Mouse (Mus musculus) adrenal gland, adult 8-10 months (tissue): Measurements from ENCODE around the gene Tspan1. TPM values are rescaled to one million over a fixed set of nuclear protein-coding genes. Genes with fewer than 3 reads are reported as not detected.

Experiments used
- DNase-seq: peaks from one replicate; pipeline ENCODE4 v3.0.0; 2022
- total RNA-seq, 4 experiments: library from RNA; stranded (reverse); gene quantifications; 2 replicates each; pipeline ENCODE4 v1.2.4; 2022

Tspan1 gene
- total RNA-seq, 4 experiments from 2014 or later, result not detected

DNA sequence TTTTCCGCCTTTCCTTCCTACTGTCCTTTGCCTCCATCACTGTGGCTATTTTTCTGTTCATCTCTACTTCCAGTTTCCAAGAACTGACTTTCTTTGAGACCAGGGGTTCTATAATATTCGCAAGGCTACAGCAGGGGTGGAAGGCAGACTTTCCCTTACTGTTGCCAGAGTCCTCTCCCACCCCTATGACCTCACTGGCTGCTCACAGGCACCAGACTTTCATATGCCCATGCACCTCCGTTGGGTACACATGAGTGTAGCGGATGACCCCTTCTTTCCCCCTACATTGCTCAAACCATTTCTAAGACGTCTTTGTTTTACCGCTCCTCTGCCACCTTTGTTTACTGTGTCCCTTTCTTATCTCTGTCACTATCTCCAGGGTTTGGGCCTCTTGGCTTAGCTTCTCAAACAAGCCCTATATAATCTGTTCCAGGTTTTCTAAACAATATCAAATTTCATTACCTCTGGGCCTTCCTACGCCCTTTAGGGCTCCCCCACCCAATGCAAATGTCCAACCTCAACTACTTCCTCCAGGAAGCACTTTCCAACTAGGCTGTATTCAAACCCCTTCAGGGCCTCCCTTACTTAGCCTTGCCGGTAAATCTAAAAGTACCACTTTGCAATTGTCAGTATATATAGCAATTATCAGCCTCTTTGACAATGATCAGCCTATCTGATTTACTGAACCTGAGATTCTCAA, 1.5 kb downstream of the Tspan1 start:
- DNase-seq, result no peak

- DNase-seq, result no peak
These were observed 2.4 kb downstream of the Tspan1 start for GRCm38 (mm10) chr4:116164759-116165554.

GRCm38 (mm10) chr4:116162142-116162541, 5.3 kb downstream of the Tspan1 start:
- no peak for DNase-seq

- no peak for DNase-seq
These were observed 6.6 kb downstream of the Tspan1 start for GRCm38 (mm10) chr4:116160769-116161168.

DNA sequence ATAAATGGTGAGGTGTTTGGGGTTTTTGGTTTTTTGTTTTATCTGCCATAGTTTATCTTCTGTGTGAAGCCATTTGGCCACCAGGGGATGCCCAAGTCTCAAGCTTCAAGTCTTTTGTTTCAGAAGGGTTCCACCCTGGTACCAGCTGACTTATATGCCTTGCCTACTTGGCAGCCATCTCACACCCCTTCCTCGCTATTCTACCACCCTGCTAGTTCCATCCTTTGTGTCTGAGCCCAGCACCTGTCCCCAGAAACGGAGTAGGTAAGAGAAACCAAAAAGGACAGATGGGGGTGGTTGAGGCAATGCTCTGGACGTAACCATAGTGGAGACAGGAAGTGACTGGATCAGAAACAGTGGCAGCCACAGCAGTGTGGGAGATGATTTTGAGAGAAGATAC, 7.5 kb downstream of the Tspan1 start:
- DNase-seq, result no peak

DNA sequence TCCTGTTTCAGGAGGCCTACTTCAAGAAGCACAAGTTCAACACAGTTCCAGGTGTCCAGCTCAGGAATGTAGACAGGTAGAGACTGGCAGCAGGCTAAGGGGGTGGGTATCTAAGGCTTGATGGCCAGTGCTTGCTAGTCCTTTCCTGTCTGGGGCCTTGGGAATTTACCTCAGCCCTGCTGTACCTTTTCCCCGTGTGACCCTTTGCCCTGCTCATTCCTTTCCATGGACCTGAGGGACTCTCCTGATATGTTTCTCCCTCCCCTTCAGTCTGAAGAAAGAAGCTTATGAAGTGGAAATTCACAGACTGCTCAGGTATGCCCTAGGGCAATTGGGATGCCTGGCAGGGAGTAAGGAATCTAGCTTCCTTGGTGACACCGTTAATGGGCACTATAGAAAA, 9.5 kb downstream of the Tspan1 start:
- DNase-seq, result no peak

DNA sequence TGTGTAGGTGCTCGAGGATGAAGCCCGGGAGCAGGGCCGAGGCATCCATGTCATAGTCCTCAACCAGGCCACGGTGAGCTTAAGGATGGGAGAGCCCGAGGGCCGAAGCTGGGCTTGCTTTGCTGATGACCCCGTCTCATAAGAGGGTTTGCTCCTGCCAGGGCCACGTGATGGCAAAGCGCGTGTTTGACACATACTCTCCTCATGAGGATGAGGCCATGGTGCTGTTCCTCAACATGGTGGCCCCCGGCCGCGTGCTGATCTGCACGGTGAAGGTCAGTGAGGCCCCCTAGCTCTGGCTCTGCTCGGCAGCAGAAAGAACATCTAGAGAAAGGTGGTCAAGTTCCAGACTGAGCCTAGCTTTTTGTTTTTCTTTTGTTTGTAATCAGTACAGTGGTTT, 14.7 kb downstream of the Tspan1 start:
- no peak for DNase-seq

GRCm38 (mm10) chr4:116151238-116151637, 16.2 kb downstream of the Tspan1 start, which contains the start of gene Lurap1:
Gene Lurap1, minus strand, starts transcription at chr4:116151338.
- DNase-seq, result no peak

DNA sequence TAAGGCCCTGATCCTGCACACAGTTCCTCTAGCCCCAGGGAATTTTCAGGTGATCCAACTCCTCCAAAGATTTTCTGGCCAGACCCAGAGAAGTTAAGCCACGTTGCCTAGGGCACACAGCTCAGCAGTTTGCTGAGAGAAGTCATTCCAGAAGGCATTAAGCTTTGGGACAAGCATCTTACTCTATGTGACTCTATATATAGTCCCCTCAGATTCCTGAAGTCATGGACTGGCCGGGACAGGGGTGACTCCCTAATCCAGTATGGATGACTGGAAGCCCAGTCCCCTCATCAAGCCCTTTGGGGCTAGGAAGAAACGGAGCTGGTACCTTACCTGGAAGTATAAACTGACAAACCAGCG, 16.6 kb downstream of the Tspan1 start:
- DNase-seq, result no peak

DNA sequence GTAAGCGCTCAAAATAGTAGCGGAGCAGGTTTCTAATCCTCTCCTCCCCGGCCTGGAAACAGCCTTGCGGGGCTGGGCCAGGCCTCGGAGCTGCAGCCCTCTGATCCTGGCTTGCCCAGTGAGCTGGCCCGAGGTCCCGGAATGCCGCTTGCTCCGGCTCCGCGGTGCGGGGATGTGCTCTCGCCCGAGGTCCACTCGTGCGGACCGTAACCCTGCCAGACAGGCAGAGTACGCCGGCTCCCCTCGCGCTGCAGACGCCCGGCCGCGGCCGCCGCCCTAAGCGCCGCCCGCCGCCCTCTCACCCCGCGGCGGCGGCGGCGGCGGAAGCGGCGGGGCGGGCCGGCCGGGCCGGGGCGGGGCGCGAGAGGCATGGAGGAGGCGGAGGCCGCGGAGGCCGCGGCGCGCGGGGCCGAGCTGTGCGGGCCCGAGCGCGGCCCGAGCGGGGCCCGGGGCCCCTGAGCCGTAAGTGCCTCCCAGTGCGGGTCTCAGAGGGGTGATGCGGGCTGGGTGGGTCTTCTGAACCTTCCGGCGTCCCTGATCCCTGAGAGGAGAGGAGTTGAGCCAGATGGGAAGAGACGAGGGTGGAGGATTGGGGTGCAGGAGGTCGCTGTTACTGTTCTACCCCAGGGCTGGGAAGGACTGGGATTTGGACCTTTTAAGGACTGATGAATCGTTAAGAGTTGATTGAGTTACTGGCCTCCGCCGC, 17.1 kb downstream of the Tspan1 start:
- peak; percentile 36 for DNase-seq

- no peak for DNase-seq
These were observed 17.6 kb downstream of the Tspan1 start for GRCm38 (mm10) chr4:116149812-116150155.

DNA sequence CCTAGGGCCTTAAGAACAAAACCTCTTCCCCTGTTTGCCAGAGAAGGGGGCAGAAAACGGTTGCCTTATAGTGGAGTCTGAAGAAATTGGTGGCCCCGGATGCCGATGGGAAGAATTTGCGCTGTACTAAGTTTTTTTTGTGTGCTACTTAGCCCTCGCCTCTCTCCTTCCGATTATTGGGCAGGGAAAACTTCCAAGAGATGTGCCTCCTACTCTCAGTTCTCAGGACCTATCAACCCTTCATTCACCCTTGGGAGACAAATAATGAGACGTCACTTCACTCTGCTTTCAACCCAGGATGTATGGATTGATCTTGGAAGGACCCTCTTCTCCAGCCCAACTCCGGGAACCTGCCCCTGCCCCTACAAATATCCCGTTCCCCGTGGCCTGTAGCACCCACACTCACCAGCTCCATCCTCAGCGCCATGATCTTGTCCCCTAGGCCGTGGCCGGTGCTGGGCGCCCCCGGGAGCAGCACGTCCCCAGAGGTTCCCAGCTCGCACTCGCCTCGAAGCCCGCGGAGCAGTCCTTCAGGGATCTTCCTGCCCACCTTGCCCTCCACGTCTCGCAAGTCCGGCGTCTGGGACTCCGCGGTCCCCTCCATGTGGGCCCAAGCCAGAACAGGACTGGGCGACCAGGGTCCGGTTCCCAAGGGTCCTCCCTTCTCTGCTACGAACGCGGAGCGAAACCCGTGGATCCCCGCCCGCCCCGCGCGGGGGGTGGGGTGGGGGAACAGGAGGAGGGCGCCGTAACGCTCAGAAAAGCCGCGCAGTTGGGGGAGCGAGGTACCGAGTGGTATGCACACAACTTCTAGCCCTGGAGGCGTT, 23.3 kb downstream of the Tspan1 start:
- peak; percentile 49 for DNase-seq

- no peak for DNase-seq
These were observed 24.0 kb downstream of the Tspan1 start for GRCm38 (mm10) chr4:116143317-116143811.

DNA sequence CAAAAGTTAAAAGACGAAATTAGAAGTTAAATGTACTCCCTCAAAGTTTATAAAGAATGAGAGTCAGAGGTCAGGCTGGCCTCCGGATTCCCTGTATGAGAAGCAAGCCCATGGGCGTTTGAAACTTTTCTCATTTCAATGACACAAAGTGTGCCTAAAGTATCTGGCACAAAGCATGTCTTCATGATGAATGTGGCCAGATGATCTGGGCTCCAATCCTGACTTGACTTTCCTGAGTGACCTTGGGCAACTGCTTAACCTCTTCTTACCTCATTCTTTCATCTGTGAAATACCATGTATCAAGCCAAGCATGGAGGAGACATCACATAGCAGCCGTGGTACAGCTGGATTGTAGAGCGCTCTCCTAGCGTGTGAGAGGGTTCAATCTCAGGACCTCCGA, 25.1 kb downstream of the Tspan1 start:
- no peak for DNase-seq

DNA sequence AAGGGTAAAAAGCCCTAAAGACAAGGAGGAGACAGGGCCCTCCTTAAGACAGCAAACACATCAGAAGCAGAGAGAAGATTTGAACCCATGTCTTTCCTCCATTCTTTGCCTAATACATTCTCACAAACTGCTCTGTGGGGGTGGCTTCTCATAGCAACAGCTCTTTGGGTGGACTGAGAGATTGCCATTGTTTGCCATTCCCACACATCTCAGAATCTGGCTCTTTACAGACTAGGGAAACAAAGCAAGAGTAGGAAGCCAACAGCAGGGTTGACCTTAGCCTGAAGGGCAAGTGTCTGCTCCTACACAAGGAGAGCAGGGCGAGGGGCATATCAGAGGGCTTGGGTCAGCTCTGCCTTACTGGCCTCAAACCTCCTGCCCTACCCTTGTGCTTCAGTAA, 25.7 kb downstream of the Tspan1 start:
- DNase-seq, result no peak

GRCm38 (mm10) chr4:116140801-116141574, 26.4 kb downstream of the Tspan1 start:
- no peak for DNase-seq

DNA sequence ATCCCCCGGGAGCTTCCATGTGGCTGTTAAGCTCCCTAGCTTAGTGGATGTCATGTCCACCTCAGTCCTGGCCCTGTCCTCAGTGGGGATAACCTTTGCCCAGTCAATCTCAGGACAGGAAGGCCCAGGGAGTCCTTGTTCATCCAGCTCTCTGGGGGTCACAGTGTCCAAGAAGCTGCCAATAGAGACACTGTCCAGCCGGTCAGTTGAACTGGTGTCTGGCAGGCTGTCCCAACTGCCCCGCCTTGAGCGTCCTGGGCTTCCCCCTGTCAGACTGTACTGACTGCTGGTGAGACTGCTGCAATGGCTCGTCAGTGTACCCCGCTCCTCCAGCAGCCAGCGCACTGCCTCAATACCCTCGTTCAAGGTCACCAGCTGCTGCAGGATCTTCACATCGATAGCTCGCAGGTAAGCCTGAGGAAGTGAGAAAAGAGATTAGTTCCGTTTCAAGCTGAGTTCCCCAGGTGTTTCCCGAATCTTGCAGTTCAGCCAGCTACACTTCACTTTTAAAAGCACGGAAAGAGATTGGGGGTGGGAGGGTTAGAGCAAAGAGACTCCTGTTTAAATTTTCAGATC, 29.9 kb downstream of the Tspan1 start:
- no peak for DNase-seq

DNA sequence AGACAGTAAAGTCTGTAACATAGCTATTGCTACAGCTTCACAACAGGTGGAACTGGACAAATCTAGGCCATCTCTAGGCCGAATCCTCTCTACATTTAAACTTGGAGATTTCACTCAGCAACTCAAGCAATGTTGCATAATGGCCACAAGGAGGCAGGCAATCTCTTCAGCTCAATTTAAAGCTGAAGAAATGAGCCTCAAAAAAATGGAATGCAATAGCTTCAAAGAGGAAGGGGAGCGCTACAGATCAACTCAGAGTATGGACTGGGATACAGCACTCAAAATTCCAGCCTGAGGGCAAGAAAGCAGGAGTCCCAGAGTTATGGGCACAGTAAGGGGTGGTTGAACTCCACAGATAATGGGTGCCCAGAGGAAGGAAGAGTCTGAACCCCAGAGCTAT, 32.4 kb downstream of the Tspan1 start:
- DNase-seq, result no peak

- DNase-seq, result no peak
These were observed 34.3 kb downstream of the Tspan1 start for GRCm38 (mm10) chr4:116133126-116133525.

- DNase-seq, result no peak
These were observed 39.4 kb downstream of the Tspan1 start for GRCm38 (mm10) chr4:116127956-116128355.

- no peak for DNase-seq
These were observed 41.5 kb downstream of the Tspan1 start for GRCm38 (mm10) chr4:116125803-116126386.
